ENCODE assay signal across 9 mouse cellular contexts in the genomic region with DNA sequence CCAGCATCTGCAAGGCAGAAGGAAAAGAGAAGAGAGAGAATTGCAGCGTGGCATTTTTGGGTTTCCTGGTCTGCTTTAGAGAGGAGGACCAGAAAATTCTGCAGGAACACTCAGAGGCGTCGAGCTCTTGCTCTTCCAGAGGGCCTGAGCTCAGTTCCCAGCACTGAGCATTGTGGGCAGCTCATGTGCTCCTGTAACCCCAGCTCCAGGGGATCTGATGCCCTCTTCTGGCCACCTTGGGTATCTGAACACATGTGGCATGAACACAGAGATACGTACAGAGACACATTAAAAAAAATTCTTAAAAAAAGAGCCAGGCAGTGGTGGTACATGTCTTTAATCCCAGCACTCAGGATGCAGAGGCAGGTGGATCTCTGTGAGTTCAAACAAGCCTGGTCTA.
"Had no signal": no experiment of that assay in that cellular context is flagged by ENCODE, and none has a peak within 500 bp of the region (broad histone marks: within the 10 kb centered on the region; RNA-seq: fewer than 3 reads in every experiment).

No protein-coding gene starts in this region.

- H3K4me3 ChIP-seq: limb, embryonic 13.5 days; liver, embryonic 12.5 days; neural tube, embryonic 12.5 days had no signal

- H3K4me1 ChIP-seq: limb, embryonic 13.5 days; liver, embryonic 12.5 days; neural tube, embryonic 12.5 days had no signal

- H3K27ac ChIP-seq: limb, embryonic 13.5 days; liver, embryonic 12.5 days; neural tube, embryonic 12.5 days had no signal

- DNase-seq: kidney, adult 8-10 months; kidney, postnatal 36 days; left cerebral cortex, postnatal 4 days; lung, adult 18-20 months; midbrain, embryonic 14.5 days; thymus, postnatal 4 days had no signal

- H3K9me3 ChIP-seq: limb, embryonic 13.5 days; liver, embryonic 12.5 days; neural tube, embryonic 12.5 days had no signal

- H3K9ac ChIP-seq: limb, embryonic 13.5 days; liver, embryonic 12.5 days; neural tube, embryonic 12.5 days had no signal

- H3K4me2 ChIP-seq: limb, embryonic 13.5 days; liver, embryonic 12.5 days; neural tube, embryonic 12.5 days had no signal

- H3K36me3 ChIP-seq: limb, embryonic 13.5 days; liver, embryonic 12.5 days; neural tube, embryonic 12.5 days had no signal

- H3K27me3 ChIP-seq: limb, embryonic 13.5 days; neural tube, embryonic 12.5 days had no signal

- ATAC-seq: liver, embryonic 12.5 days had no signal
